Mouse (Mus musculus) adrenal gland, adult 8-10 months (tissue): ENCODE results near the gene Adgre1. TPM values are rescaled to one million over a fixed set of nuclear protein-coding genes. Genes with fewer than 3 reads are reported as not detected.

Experiments used
- total RNA-seq, 4 experiments: library from RNA; stranded (reverse); gene quantifications; 2 replicates each; pipeline ENCODE4 v1.2.4; 2022

The Adgre1 gene
- total RNA-seq, 4 experiments from 2014 or later, result 5.3 to 21.5 (median 12.7) TPM

Other genes with a start within 250 kb of the Adgre1 start
- not detected for gene Cd70, start 208.9 kb upstream of the Adgre1 start, total RNA-seq
- under 1 TPM in 2 of 4 experiments, not detected in 2; 0.16 to 0.17 TPM for gene Tnfsf14, start 164.5 kb upstream of the Adgre1 start, total RNA-seq
- 1,000 to 10,000 TPM in 1 of 4 experiments, 100 to 1,000 TPM in 1, 10 to 100 TPM in 2; 36.4 to 1,135 (median 245) TPM for gene C3, start 130.6 kb upstream of the Adgre1 start, total RNA-seq
- 100 to 1,000 TPM in 3 of 4 experiments, 10 to 100 TPM in 1; 98.6 to 107 (median 102) TPM for gene Gpr108, start 110.2 kb upstream of the Adgre1 start, total RNA-seq
- 10 to 100 TPM; 57.1 to 89.6 (median 72.8) TPM for gene Trip10, start 109.2 kb upstream of the Adgre1 start, total RNA-seq
- 1 to 10 TPM; 3.0 to 6.2 (median 4.1) TPM for gene Vav1, start 79.6 kb upstream of the Adgre1 start, total RNA-seq
- gene Vmn2r120, start 186.8 kb downstream of the Adgre1 start, total RNA-seq, result not detected